In genomic region chr10:43375286-43375685, GRCm38 (mm10) we compare ENCODE assay signal across 19 mouse cellular contexts.
A peak's percentile ranks its signal among the peaks of the same experiment; 100 is the strongest.
DNase-seq lines count a peak whose midpoint lies in the region; ATAC-seq and TF ChIP-seq lines count a peak whose summit lies in the region.
"Had no signal": no experiment of that assay in that cellular context is flagged by ENCODE, and none has a peak within 500 bp of the region (broad histone marks: within the 10 kb centered on the region; RNA-seq: fewer than 3 reads in every experiment).

No protein-coding gene starts in this region.

- no peaks in the 10 kb centered on the region for H3K27me3 ChIP-seq in stomach, postnatal 0 days (ENCODE audit: control insufficient read depth, insufficient read depth, low read length)
- H3K27me3 ChIP-seq: embryonic facial prominence, embryonic 12.5 days; heart, embryonic 13.5 days; kidney, embryonic 15.5 days; liver, embryonic 15.5 days; megakaryocyte, embryonic 14.5 days had no signal

- H3K9me3 ChIP-seq in stomach, postnatal 0 days (ENCODE audit: control insufficient read depth, low read length) = no peaks in the 10 kb centered on the region
- H3K9me3 ChIP-seq: embryonic facial prominence, embryonic 12.5 days; G1E; heart, embryonic 13.5 days; kidney, embryonic 15.5 days; liver, embryonic 15.5 days; megakaryocyte, embryonic 14.5 days had no signal

- TF ChIP-seq CTCF in stomach, postnatal 0 days (IDR thresholded peaks at IDR 0.05; ENCODE audit: low read depth) = no peak

- DNase-seq in heart, adult 18-20 months = peak; percentile 8 to 16
- no peak for DNase-seq in heart, postnatal 25 days (ENCODE audit: low spot score)
- peak; percentile 8 for DNase-seq in urinary bladder, postnatal 14 days (ENCODE audit: low spot score)
- no peak for DNase-seq in urinary bladder, postnatal 25 days (ENCODE audit: low spot score)
- peak; percentile 54 for DNase-seq in adrenal gland, postnatal 14 days
- DNase-seq in stomach, postnatal 0 days (ENCODE audit: low spot score) = peak; percentile 18
- no peak for DNase-seq in cerebellum, adult 9-10 months
- no peak for DNase-seq in ovary, postnatal 36 days (ENCODE audit: low spot score)
- DNase-seq: cerebellum, adult 18-20 months; gastrocnemius, postnatal 10 days; lung, postnatal 10 days; thymus, postnatal 36 days had no signal

- no peak for ATAC-seq in stomach, postnatal 0 days (ENCODE audit: low FRiP score, low TSS enrichment)
- ATAC-seq: inflammation-experienced regulatory T-cells, adult 6 months had no signal

- no peaks in the 10 kb centered on the region for H3K4me1 ChIP-seq in stomach, postnatal 0 days (replicated peaks; ENCODE audit: control insufficient read depth, insufficient read depth)

- no peak overlapping the region for H3K4me2 ChIP-seq in stomach, postnatal 0 days (replicated peaks; ENCODE audit: low read depth)
- H3K4me2 ChIP-seq: embryonic facial prominence, embryonic 12.5 days; heart, embryonic 13.5 days; kidney, embryonic 15.5 days; liver, embryonic 15.5 days had no signal

- no peaks in the 10 kb centered on the region for H3K36me3 ChIP-seq in stomach, postnatal 0 days (ENCODE audit: control insufficient read depth, insufficient read depth, low read length)
- H3K36me3 ChIP-seq: embryonic facial prominence, embryonic 12.5 days; heart, embryonic 13.5 days; liver, embryonic 15.5 days had no signal

- 74% methylated on average over 4 of the region's 4 CpGs for WGBS in stomach, postnatal 0 days

- no peak overlapping the region for H3K4me3 ChIP-seq in stomach, postnatal 0 days (ENCODE audit: low read depth, low read length)
- H3K4me3 ChIP-seq: embryonic facial prominence, embryonic 12.5 days; heart, embryonic 13.5 days; kidney, embryonic 15.5 days; liver, embryonic 15.5 days; megakaryocyte, embryonic 14.5 days had no signal

- intact Hi-C loops in heart, postnatal 25 days (cut with DNase I) = loop anchor here (5.0 to 10.0 kb wide), 3 partner anchors 150 to 418 kb away; partner anchors contain the start of gene Pdss2

- no peak overlapping the region for H3K9ac ChIP-seq in stomach, postnatal 0 days (ENCODE audit: low read length)
- H3K9ac ChIP-seq: embryonic facial prominence, embryonic 12.5 days; heart, embryonic 13.5 days; kidney, embryonic 15.5 days; liver, embryonic 15.5 days had no signal

- no peak overlapping the region for H3K27ac ChIP-seq in stomach, postnatal 0 days (replicated peaks)
- H3K27ac ChIP-seq: embryonic facial prominence, embryonic 12.5 days; heart, embryonic 13.5 days; kidney, embryonic 15.5 days; liver, embryonic 15.5 days had no signal

- TF ChIP-seq EP300 in stomach, postnatal 0 days (optimal IDR thresholded peaks at IDR 0.05) = no peak

Comparison
In these comparisons a context has a peak if more than half of its experiments do, and no peak if none do; other contexts are left out.
1. DNase-seq: peak in heart, adult 18-20 months (2 of 2), urinary bladder, postnatal 14 days (single experiment), adrenal gland, postnatal 14 days (single experiment) and stomach, postnatal 0 days (single experiment); none in heart, postnatal 25 days (single experiment), urinary bladder, postnatal 25 days (single experiment), cerebellum, adult 9-10 months (single experiment) and ovary, postnatal 36 days (single experiment).